Mouse (Mus musculus) stomach, embryonic 15.5 days (tissue): ENCODE results near the gene Ift74. TPM values are rescaled to one million over a fixed set of nuclear protein-coding genes. Genes with fewer than 3 reads are reported as not detected.

Experiments used
- ATAC-seq: fragments of 200-750 bp; cut with Nextera tagmentation; 2 replicates; pipeline ENCODE4 v1.8.0; 2017; ENCODE audit warnings: low read depth, moderate number of reproducible peaks, moderate TSS enrichment; ENCODE audit not compliant: insufficient read depth, low FRiP score
- H3K27ac ChIP-seq: fragments of 300-500 bp; sonication (generic); 2 replicates; pipeline ENCODE4 v1.5.1; 2015; ENCODE audit warnings: mild to moderate bottlenecking, inconsistent platforms
- H3K27me3 ChIP-seq: fragments of 300-500 bp; sonication (generic); replicated peaks from 2 replicates; pipeline ENCODE4 v1.6.1; 2015; ENCODE audit warnings: inconsistent platforms
- H3K36me3 ChIP-seq: fragments of 300-500 bp; sonication (generic); 2 replicates; pipeline ENCODE4 v1.6.1; 2015; ENCODE audit warnings: inconsistent platforms
- H3K4me1 ChIP-seq: fragments of 300-500 bp; sonication (generic); 2 replicates; pipeline ENCODE4 v1.6.1; 2015; ENCODE audit warnings: inconsistent platforms
- H3K4me2 ChIP-seq: fragments of 300-500 bp; sonication (generic); 2 replicates; pipeline ENCODE4 v1.6.1; 2015; ENCODE audit warnings: mild to moderate bottlenecking, inconsistent platforms
- H3K4me3 ChIP-seq: fragments of 300-500 bp; sonication (generic); replicated peaks from 2 replicates; pipeline ENCODE4 v1.5.1; 2015; ENCODE audit warnings: inconsistent platforms
- H3K9ac ChIP-seq: fragments of 300-500 bp; sonication (generic); 2 replicates; pipeline ENCODE4 v1.6.1; 2015; ENCODE audit warnings: inconsistent platforms
- H3K9me3 ChIP-seq: fragments of 300-500 bp; sonication (generic); 2 replicates; pipeline ENCODE4 v1.6.1; 2016; ENCODE audit warnings: inconsistent platforms
- WGBS: fragments of 180-500 bp; shearing (Covaris S2); methylation state at CpG from one replicate; pipeline ENCODE4 v1.1.7; 2015; 5-methylcytosine and 5-hydroxymethylcytosine counted together
- microRNA counts: library from miRNA; unstranded; fragments of <30 nt; microRNA quantifications from one replicate; lab custom pipeline; 2016
- microRNA-seq: library from miRNA; unstranded; fragments of <30 nt; microRNA quantifications from one replicate; pipeline ENCODE4, GENCODE M21; 2016
- polyA plus RNA-seq: library from polyadenylated mRNA; unstranded; fragments of >200 nt; fragmentation: Nextera tagmentation; extraction: Ambion mirVana; gene quantifications from 2 replicates; pipeline ENCODE4 v1.2.1, GENCODE M21; 2015

The Ift74 gene
- polyA plus RNA-seq, 1 experiment from 2014 or later = 23.3 TPM

- no peaks in the 10 kb centered on the region for H3K4me1 ChIP-seq
- H3K9me3 ChIP-seq = no peaks in the 10 kb centered on the region
- WGBS = 62% methylated on average over 4 of the region's 4 CpGs
- ATAC-seq = no peak
- no peaks in the 10 kb centered on the region for H3K27me3 ChIP-seq
- no peak overlapping the region for H3K27ac ChIP-seq
- no peak overlapping the region for H3K4me3 ChIP-seq
- no peaks in the 10 kb centered on the region for H3K36me3 ChIP-seq
- no peak overlapping the region for H3K9ac ChIP-seq
- no peak overlapping the region for H3K4me2 ChIP-seq
These were observed 97.1 kb downstream of the Ift74 start for GRCm38 (mm10) chr4:94711426-94711825.

- no peak for ATAC-seq
These were observed 99.5 kb downstream of the Ift74 start for GRCm38 (mm10) chr4:94713741-94714140.

GRCm38 (mm10) chr4:94715166-94715565 is 100.9 kb downstream of the Ift74 start:
- Histone ChIP-seq H3K9ac (no peak overlapping the region), H3K9me3 (no peaks in the 10 kb centered on the region), H3K36me3 (no peaks in the 10 kb centered on the region), H3K27me3 (no peaks in the 10 kb centered on the region), H3K4me3 (no peak overlapping the region), H3K4me1 (no peaks in the 10 kb centered on the region), H3K4me2 (no peak overlapping the region), H3K27ac (no peak overlapping the region)
- WGBS = 43% methylated on average over 6 of the region's 6 CpGs
- ATAC-seq = peak; percentile 18; the same call in 1 of the 2 replicates

More at GRCm38 (mm10) chr4:94713741-94714140, 99.5 kb downstream of the Ift74 start:
- Histone ChIP-seq H3K9ac (no peak overlapping the region), H3K4me3 (no peak overlapping the region), H3K36me3 (no peaks in the 10 kb centered on the region), H3K4me1 (no peaks in the 10 kb centered on the region), H3K27me3 (no peaks in the 10 kb centered on the region), H3K27ac (no peak overlapping the region), H3K9me3 (no peaks in the 10 kb centered on the region), H3K4me2 (no peak overlapping the region)

GRCm38 (mm10) chr4:94725799-94726198 is 111.5 kb downstream of the Ift74 start:
- no peak overlapping the region for H3K27ac ChIP-seq
- no peak overlapping the region for H3K4me3 ChIP-seq
- 68% methylated on average over 4 of the region's 4 CpGs for WGBS
- H3K9ac ChIP-seq = no peak overlapping the region
- no peaks in the 10 kb centered on the region for H3K9me3 ChIP-seq
- H3K36me3 ChIP-seq = no peaks in the 10 kb centered on the region
- no peak overlapping the region for H3K4me2 ChIP-seq
- H3K4me1 ChIP-seq = no peaks in the 10 kb centered on the region
- ATAC-seq = no peak
- H3K27me3 ChIP-seq = no peaks in the 10 kb centered on the region

GRCm38 (mm10) chr4:94732721-94733120 is 118.4 kb downstream of the Ift74 start:
- Histone ChIP-seq H3K4me2 (no peak overlapping the region), H3K36me3 (no peaks in the 10 kb centered on the region)

GRCm38 (mm10) chr4:94737326-94738295 is 123.3 kb downstream of the Ift74 start:
- no peak overlapping the region for H3K27ac ChIP-seq
- H3K4me2 ChIP-seq = no peak overlapping the region
- WGBS = 47% methylated on average over 5 of the region's 5 CpGs
- no peaks in the 10 kb centered on the region for H3K36me3 ChIP-seq
- no peaks in the 10 kb centered on the region for H3K27me3 ChIP-seq
- 0 out of 2 replicates have a peak, but pooled peaks cover 4% of the 10 kb centered on the region for H3K4me1 ChIP-seq
- H3K9me3 ChIP-seq = no peaks in the 10 kb centered on the region
- H3K9ac ChIP-seq = no peak overlapping the region
- ATAC-seq = no peak
- H3K4me3 ChIP-seq = no peak overlapping the region

More at GRCm38 (mm10) chr4:94732721-94733120, 118.4 kb downstream of the Ift74 start:
- Histone ChIP-seq H3K4me3 (no peak overlapping the region), H3K9ac (no peak overlapping the region), H3K4me1 (no peaks in the 10 kb centered on the region), H3K9me3 (no peaks in the 10 kb centered on the region), H3K27ac (no peak overlapping the region), H3K27me3 (no peaks in the 10 kb centered on the region)
- no peak for ATAC-seq

- no peak for ATAC-seq
- H3K4me1 ChIP-seq = 0 out of 2 replicates have a peak, but pooled peaks cover 4% of the 10 kb centered on the region
These were observed 124.8 kb downstream of the Ift74 start, which contains the start of gene Tek for GRCm38 (mm10) chr4:94738838-94739731. Tek (plus strand) TSS chr4:94739289.

GRCm38 (mm10) chr4:94741824-94742223 is 127.5 kb downstream of the Ift74 start:
- WGBS = 88% methylated on average over 1 of the region's 1 CpGs
- H3K27ac ChIP-seq = no peak overlapping the region
- no peak for ATAC-seq
- H3K4me3 ChIP-seq = no peak overlapping the region
- no peak overlapping the region for H3K4me2 ChIP-seq
- H3K27me3 ChIP-seq = no peaks in the 10 kb centered on the region
- H3K36me3 ChIP-seq = no peaks in the 10 kb centered on the region
- 0 out of 2 replicates have a peak, but pooled peaks cover 7% of the 10 kb centered on the region for H3K4me1 ChIP-seq
- no peaks in the 10 kb centered on the region for H3K9me3 ChIP-seq
- no peak overlapping the region for H3K9ac ChIP-seq

More at GRCm38 (mm10) chr4:94738838-94739731, 124.8 kb downstream of the Ift74 start, which contains the start of gene Tek:
- Histone ChIP-seq H3K4me2 (peak within 1 kb of the TSS; percentile 34), H3K9ac (no peak within 1 kb of the TSS), H3K9me3 (no peaks in the 10 kb centered on the region), H3K36me3 (no peaks in the 10 kb centered on the region), H3K4me3 (peak within 1 kb of the TSS; percentile 22), H3K27ac (peak within 1 kb of the TSS; percentile 31; the same call in 1 of the 2 replicates), H3K27me3 (no peaks in the 10 kb centered on the region)
- WGBS = 46% methylated on average over 16 of the region's 16 CpGs

MicroRNAs within 50 kb of the gene (microRNA counts, 519-probe panel; counts per million panel counts)
- microRNA mmu-miR-872 (lab: Ali Mortazavi, UCI) = 2,762 counts per million, percentile 68 among the panel's probes with 10 or more counts

Small RNA genes within 50 kb of the gene (microRNA-seq; reads per million reads assigned to microRNA genes)
- gene Mir872 = 2,520 reads per million, percentile 84 among the genes with 10 or more reads in this experiment

Other genes with a start within 250 kb of the Ift74 start
- 0.40 TPM in 1 of 2 replicates, not detected in the other for gene Gm10306, start 57.9 kb upstream of the Ift74 start, polyA plus RNA-seq
- 17.4 and 19.0 TPM in 2 replicates for gene Caap1, start 57.7 kb upstream of the Ift74 start, polyA plus RNA-seq
- gene Plaa, start 11.2 kb upstream of the Ift74 start, polyA plus RNA-seq = 60.0 and 63.3 TPM in 2 replicates
- gene Lrrc19, start 35.7 kb downstream of the Ift74 start, polyA plus RNA-seq = 0.93 and 0.94 TPM in 2 replicates
- gene Tek, start 124.8 kb downstream of the Ift74 start, polyA plus RNA-seq = 11.5 TPM in 2 replicates